Mouse (Mus musculus) adrenal gland, adult 2 months (tissue): ENCODE results near the gene Lrrc46. TPM values are rescaled to one million over a fixed set of nuclear protein-coding genes. Genes with fewer than 3 reads are reported as not detected.

Source experiments
- DNase-seq: peaks from one replicate; pipeline ENCODE4 v3.0.0; 2021
- polyA plus RNA-seq: library from polyadenylated mRNA; depleted of rRNA; stranded (reverse); fragments of >200 nt; gene quantifications from 2 replicates; pipeline ENCODE4 v1.2.3, GENCODE M21; 2012
- total RNA-seq, 2 experiments: library from RNA; stranded (reverse); gene quantifications; 2 replicates each; pipeline ENCODE4 v1.2.3; 2021

Gene Lrrc46
- total and polyA plus RNA-seq, 3 experiments: 0.47 to 1.1 (median 0.98) TPM

DNA sequence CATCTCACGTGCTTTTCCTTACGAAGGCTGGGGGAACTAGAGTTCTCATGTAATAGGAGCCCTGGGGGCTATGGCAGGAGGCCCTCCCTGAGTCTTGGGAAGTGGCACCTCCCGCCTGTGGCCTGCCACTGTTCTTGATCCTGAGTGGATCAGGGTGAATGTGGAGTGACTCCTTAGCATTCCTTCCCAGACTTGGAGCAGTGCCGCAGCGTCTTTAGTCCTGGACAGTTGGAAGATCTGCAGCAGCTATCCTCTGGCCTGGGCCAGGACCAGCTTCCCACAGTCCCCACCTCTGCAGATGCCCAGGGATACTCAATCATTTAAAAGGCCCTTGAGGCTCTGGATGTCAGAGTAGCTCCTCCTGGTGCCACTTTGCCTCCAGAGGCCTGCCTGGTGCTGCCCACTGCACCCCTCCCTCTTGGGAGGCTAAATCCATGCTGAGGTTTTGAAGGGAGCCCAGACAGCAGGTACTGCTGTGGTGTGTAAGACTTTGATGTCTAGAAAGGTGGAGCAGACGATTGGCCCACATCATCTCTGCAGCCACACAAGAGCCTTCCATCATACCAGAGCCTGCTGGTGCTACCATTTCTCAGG, 8.4 kb upstream of the Lrrc46 start:
- DNase-seq: no peak

DNA sequence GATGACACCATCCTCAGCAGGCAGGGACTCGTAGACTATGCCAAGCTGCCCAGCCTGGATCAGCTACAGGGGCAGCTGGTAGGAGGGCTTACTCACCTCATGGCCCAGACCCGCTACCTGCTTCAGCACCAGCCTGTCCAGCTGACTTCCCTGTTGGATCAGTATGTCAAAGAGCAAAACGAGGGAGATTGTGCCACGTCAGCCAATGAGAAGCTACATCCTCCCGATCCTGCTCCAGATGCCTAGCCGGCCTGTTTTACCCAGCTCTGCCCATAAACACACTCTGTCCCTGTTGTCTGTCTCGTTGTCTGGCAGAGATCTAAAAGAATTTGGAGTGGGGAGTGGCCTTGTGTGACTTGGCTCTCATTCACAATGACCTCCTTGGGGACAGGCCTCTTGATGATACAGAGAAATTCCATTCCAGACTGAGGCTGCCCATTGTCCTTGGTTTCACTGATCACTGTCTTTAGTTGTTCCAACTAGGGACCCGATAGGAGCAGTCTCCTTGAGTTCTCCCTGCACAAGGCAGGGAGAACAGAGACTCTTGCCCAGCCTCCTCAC, 7.0 kb upstream of the Lrrc46 start:
- peak; percentile 85 for DNase-seq

DNA sequence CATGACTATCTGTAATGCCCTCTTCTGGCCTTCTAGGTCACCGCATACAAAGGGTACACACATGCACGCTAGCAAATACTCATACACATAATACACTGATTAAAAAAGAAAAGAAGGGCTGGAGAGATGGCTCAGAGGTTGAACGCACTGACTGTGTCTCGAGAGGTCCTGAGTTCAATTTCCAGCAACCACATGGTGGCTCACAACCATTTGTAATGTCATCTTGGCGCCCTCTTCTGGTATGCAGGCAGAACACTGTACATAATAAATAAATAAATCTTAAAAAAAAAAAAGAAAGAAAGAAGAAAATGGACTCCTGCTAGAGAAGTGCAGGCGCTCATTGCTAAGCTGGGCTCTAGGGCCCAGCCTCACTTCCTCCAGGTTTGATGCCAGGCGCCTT, 4.7 kb upstream of the Lrrc46 start:
- DNase-seq: no peak

DNA sequence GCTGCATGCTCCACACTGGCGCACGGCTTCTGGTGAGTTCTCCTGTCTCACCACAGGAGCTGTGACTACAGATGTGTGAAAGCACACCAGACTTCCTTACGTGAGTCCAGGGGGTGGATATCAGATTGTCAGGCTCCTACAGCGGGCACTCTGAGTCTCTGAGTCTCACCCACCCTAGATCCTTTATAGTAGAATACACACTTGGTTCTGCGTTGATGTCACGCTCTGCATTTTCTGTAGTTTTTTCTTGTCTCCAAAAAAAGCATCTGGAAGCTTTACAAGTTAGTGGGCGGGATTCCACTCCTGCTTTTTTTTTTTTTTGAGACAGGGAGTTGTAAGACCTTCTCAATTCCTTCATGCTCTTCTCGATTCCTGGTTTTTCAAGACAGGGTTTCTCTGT, 3.7 kb upstream of the Lrrc46 start:
- DNase-seq: no peak

DNA sequence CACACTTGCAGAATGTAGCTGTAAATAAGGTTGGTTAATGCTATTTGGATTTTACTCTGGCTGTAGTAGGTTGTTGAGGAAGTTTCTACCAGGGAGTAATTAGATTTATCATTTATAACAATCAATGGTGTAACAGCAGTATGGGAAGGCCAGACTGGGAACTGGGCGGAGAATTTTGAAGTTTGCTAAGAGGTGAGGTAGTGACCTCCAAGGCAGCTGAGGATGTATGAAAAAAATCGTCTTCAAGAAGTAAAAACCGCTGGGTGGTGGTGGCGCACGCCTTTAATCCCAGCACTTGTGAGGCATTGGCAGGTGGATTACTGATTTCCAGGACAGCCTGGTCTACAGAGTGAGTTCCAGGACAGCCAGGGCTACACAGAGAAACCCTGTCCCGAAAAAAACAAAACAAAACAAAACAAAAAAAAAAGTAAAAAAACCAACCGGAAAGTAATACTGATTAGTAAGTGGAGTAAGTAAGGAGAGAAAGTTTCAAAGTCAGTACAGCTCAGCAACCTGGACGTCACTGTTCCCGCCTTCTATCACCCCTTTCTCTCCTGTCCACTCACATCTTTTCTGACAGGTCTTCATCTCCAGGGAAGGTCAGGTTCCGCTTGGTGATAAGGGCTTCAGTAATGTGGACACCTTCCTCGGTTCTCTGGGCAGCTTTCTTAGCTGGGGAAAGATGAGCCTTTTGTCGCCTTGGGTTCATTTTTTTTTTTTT, 746 bp downstream of the Lrrc46 start:
- no peak for DNase-seq

DNA sequence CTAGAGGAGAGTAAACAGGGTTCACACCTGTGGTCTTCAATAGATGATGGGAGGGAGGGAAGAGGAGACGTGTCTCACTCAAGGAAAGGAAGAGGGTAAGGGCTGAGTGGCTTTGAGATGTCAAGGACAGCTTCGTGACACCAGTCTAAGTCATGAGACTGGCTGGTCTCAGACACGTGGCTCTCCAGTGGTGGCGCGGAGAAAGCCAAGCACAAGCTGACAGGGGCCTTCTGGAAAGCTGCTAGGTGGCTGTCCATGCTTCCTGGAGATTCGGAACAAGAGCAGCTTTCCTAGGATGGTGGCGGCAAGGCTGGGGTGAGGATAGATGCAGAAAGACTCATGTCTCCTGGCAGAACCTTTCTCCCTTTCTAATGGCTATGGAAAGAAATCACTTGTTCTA, 2.3 kb downstream of the Lrrc46 start:
- DNase-seq: peak; percentile 78

DNA sequence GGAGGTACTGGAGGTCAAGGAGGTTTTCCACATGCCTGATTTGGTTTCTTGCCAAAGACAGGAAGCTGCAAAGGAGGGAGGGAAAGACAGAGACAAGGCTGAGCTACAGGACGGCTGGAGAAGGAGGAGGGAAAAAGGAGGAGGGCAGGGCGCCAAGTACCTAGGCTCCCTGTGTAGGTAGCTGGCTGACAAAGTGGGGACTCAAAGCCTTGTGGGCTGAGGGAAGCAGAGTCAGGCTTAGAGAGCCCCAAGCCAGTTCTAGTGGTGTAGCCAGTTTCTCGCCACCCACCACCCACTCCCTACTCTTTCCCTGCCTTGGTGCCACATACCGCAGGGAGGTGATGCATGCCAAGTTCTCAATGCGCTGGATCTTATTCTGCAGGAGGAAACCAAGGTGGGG, 5.1 kb downstream of the Lrrc46 start:
- DNase-seq: no peak

DNA sequence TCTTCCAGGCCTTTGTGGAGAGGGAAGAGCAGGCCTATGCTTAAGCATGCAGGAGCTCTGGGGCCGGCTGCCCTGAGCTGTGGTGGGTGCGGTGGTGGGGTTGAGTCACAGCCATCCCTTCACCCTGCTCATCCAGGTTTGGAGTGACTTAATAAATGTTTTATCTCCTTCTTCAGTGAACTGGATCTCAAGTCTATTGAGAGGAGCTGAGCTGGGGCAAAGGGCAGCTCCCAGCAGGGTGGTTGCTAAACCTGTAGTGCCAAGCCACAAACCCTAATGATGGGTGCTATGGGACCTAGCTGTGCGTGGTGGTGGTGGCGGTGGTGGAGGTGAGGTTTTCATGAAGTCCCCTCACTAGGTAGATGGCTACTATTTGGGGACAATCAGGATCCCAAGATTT, 7.4 kb downstream of the Lrrc46 start:
- DNase-seq: no peak

DNA sequence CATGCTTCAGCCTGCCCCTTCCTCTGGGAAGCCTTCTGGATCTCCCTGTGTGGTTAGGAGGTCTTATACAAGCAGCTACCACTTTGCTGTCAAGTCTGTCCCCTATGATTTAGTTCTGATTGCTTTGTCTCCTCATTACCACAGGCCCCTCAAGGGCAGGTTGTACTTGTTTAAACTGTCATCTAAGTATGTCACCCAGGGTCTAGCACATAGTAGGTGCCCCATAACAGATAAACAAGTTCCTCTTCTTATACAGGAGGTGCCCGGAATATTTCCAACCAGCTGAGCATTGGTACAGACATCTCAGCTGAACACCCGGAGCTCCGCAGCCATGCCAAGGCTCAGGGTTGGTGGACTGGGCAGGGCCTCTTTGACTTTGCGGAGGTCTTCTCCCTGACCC, 8.7 kb downstream of the Lrrc46 start:
- DNase-seq: no peak

DNA sequence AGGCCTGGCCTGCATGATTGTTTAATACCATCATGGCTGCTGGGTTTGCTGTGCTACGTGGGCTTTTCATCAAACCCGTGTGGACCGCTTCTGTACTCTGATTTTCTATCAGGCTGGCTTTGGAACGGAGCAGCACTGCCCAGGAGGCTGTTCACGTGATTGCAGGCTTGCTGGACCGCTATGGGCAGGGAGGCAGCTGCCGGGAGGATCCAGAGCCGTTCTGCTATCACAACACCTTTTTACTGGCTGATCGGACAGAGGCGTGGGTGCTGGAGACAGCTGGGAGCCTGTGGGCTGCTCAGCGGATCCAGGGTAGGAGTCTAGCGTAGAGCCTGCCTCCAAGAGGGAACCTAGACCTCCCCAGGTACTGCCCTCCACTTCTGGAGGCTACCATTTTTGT, 9.2 kb downstream of the Lrrc46 start:
- no peak for DNase-seq

DNA sequence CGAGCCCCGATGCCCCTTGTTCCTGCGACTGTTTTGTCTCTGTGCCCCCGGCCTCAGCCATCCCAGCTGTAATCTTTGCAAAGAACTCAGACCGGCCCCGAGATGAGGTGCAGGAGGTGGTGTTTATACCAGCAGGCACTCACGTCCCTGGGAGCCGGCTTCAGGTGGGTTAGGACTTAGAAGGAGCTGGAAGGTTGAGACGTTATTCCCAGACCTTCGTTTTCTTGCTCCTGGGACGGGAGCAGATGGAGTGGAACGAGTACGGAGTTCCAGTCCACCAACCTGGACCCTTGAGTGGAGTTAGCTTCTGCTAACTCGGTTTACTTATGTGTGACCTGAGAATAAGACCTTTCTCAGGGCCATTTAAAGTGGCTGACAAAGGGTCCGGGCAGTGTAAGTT, 10.8 kb downstream of the Lrrc46 start:
- no peak for DNase-seq

DNA sequence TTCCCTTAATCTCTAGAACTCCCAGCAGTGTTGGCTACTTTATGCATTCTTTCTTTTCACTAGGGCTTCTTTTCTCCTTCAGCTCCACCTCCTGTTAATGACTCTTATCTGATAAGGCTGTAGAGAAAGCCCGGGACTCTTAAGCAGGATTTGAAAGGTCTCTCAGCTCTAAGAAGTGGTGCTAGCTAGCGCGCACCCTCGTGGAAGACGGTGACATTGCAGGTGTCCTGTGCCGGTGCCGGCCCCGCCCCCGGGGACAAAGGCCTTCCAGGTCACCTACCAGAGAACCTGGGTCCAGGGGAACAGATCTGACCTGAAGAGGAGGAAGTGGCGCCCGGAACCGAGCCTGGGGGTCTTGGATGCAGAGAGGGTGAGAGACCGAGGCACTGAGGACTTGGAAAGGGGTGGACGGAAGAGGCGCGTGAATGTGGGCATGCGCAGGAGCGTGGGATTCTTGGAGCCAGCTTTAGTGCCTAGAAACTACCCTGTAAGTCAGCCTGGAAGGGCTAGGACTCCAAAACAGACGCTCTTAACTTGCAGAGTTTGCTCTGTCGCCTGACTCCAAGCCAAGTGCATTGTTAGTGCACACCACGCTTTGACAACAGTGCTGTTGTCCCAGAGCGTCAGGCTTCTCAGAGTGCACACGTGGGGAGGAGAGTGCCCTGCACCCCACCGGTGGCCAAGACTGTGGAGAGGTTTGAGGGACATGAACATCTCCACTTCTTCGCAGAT, 11.4 kb downstream of the Lrrc46 start, which contains the start of gene Scrn2:
TSS of gene Scrn2 (plus strand) at position 253 of the 732 bp plus-strand sequence.
- DNase-seq: peak; percentile 90

DNA sequence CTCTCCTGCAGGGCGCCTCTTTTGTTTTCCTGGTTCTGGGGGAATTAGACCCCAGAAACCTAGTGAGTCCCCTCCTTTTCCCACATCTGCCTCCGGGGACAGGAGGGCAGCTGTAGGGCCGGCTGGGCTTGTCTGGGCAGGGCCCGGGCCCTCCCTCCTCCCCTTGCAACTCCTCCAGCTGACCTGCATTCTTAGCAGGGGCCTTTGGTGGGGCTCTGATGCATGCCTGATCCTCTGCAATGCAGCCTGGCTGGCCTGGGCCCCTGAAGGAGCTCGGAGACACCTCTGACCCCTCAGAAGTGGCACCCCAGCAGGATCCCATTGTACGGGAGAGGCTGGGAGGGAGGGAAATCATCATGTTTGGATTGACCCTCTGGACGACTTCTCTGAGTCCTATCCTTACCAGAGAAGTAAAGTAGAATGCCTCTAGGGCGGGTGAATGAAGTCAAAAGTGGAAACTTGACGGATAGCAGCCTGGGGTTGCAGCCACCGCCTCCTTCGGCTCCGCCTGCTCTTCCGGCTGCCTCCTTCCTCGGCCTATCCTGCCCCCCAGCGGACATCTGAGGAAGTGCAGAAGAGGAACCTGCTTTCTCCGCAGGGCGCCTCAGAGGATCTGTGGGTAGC, 15.4 kb downstream of the Lrrc46 start:
- peak; percentile 87 for DNase-seq

DNA sequence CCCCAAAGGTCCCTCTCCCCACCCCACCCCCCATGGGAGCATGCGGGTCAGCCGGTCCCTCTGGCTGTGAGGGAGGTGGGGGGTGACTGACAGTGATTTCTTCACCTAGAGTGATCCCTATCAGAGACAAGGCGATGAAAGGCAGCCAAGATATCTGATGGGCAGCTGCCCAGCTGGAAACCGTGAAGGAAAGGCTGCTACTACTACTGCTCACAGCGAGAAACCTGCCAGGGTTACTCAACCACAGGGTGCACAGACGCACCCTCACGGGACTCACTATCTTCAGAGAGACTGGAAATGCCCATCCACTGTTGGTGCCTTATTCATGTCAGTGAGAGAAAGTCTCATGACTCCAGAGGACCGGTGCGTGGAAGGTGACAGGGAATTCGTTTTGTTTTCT, 16.2 kb downstream of the Lrrc46 start:
- peak; percentile 55 for DNase-seq

DNA sequence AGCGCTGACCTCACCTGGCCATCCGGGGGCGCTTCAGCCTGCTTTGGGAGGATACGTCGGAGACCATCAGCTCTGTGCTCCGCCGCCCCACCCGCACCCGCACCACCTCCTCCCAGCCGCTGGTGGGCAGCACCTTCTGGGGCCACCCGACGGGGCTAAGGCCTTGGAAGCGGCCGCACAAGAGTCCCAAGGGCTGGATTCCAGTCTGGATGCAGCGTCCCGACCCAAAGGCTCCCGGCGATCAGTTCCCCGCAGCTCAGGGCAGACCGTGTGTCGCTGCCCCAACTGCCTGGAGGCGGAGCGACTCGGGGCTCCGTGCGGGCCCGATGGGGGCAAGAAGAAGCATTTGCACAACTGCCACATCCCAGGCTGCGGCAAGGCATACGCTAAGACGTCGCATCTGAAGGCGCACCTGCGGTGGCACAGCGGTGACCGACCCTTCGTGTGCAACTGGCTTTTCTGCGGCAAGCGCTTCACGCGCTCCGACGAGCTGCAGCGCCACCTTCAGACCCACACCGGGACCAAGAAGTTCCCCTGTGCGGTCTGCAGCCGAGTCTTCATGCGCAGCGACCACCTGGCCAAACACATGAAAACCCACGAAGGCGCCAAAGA, 19.2 kb downstream of the Lrrc46 start:
- peak; percentile 80 for DNase-seq

DNA sequence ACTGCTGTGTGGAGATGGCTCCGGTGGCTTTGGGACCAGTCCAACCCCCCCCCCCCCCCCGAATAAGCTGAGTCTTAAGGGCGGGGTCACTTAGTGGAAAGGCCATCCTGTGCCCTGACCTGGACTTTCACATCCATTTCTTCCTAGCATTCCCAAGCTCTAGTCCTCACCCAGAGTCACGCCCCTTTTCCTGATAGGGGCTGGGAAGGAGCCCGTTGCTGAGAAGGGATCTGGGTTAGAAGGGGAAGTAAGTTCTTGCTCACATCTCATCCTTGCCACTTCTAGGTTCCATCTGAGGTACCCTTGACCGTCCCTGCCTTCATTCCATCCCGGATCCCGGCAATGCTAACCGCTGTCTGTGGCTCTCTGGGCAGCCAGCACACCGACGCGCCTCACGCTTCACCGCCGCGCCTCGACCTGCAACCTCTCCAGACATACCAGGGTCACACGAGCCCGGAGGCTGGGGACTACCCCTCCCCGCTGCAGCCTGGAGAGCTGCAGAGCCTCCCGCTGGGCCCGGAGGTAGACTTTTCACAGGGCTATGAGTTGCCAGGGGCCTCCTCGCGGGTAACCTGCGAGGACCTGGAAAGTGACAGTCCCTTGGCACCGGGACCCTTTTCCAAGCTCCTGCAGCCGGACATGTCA, 20.0 kb downstream of the Lrrc46 start:
- no peak for DNase-seq

DNA sequence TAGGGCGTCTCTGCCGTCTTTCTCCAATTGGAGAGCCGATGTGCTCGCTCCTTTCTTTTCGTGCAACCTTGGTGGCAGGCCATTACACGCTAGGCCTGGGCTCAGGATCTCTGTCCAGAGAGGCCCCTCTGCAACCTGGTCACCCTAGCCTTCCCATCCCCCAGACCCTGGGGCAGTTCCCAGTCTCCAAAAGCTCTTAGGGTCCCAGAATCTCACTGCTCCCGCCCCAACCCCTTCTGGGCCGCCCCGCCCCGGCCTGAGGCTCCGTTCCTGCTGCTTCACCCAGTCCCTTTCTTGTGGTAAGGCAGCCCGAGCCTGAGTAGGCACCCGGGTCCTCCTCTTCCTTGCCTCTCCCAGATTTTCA, 21.9 kb downstream of the Lrrc46 start:
- DNase-seq: no peak

DNA sequence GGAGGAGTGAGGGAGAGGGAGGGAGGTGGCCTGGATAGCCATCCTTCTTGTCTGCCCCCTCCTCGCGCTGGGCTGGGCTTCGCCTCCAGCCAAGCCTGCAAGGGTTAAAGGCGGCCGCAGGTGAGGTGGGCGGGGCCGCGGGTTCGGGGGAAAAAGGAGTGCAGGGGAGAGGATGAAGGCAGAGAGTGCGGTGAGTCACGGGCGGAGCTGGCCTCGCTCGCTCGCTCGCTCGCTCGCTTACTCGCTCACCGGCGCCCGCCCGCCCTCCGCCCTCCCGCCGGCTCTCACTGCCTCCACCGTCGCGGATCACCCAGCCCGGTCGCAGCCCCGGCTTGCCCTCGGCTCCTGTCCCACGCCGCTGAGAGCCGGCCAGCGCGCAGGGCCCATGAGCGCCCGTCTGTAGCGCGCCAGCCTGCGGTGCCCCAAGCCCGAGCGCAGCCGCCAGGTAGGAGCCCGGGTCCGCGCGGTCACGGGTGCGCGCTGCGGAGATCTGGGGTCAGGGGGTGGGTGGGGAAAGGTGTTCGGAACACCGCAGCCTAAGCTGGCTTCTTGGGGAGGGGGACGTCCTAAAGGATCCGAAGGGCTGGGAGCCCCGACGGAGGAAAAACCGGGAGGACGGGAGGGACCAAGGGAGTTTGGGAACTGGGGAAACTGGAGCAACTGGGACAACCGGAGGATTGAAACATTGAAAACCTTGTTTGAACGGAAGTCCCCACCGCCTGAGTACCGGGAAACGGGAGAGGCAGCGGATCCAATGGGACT, 22.4 kb downstream of the Lrrc46 start:
- DNase-seq: peak; percentile 47

DNA sequence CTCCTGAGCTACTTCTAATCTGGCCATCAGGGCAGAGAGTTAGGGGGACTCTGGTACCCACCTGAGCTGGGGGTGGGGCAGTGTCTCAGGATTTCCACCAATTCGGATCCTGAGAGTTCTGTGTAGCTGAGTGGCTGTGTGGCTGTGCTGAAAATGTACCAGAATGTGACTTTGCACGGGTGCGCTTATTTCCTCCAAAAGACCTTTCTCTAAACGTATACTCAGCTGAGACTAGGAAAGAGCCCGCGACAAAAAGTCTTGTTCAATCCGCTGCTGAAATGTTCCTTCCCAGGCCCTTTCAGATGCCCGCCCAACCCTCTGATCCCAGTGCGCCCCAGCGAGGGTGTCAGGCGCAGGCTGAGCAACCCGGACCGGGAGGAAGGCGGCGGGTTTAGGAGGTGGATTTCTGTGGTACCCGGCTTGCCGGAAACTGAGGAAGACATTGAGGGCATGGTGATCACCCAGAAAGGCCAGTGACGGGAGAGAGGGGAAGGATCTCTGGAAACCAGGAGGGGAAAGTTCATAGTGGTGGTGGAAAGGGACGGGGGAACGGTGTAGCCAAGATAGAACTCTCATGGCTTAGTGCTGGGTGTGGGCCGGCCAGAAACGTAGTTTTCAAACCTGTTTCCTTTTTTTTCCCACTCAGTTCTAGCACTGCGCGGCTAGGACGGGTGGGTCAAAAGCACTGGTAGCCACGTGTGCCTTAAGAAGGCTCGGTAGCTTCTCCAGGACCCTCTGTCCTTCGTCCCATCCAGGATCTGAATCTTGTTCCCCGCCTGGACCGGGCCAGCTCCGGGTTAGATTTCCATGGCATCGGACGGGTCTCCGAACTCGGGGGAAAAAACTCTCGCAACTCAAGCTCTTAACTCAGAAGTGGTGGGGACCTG, 23.3 kb downstream of the Lrrc46 start:
- DNase-seq: no peak
